In the genomic region with DNA sequence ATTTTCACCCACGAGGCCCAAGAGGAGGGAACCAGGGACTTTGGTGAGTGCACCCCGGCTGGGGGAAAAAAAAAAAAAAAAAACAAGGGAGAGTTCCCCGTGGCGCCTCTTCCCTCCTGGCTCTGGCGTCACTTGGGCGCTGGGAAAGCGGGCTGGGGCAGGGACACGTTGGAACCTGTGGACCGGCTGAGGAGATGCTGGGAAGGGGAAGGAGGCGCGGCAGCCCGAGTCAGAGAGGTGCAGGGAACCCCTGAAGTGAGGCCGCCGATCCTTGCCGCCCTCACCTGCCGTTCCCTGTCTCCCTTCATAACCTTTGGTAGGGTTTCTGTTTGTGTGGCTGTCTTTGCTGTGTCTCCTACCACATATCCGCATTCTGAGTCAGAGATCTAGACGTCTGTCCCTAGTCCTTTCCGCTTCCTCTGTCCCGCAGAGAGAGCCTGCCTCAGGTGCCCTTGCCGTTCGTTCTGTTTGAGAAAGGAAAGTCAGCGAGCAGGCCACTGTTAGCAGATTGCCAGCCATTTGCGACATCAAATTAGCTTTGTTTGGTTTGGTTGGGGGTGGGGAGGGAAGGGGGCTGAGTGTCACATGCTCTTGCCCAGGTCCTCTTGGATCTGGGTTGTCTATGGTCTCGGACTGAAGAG, we compare ENCODE assay signal across 8 mouse cellular contexts. TPM values are rescaled to one million over a fixed set of nuclear protein-coding genes. Genes with fewer than 3 reads are reported as not detected.
A peak's percentile ranks its signal among the peaks of the same experiment; 100 is the strongest.
DNase-seq lines count a peak whose midpoint lies in the region; ATAC-seq and TF ChIP-seq lines count a peak whose summit lies in the region.

A gene (minus strand): TSS at position 470 of the 641 bp plus-strand sequence.

- H3K4me3 ChIP-seq in embryonic facial prominence, embryonic 10.5 days, result peak within 1 kb of the TSS; percentile 56
- H3K4me3 ChIP-seq in intestine, postnatal 0 days (ENCODE audit: low read depth, low read length), result peak within 1 kb of the TSS; percentile 65
- H3K4me3 ChIP-seq in midbrain, embryonic 15.5 days, result peak within 1 kb of the TSS; percentile 43

- peaks cover 44% of the 10 kb centered on the region for H3K4me1 ChIP-seq in embryonic facial prominence, embryonic 10.5 days
- H3K4me1 ChIP-seq in intestine, postnatal 0 days (replicated peaks; ENCODE audit: control insufficient read depth, insufficient read depth, low read length), result peaks cover 4% of the 10 kb centered on the region; the same call in 1 of the 2 replicates
- H3K4me1 ChIP-seq in midbrain, embryonic 15.5 days, result peaks cover 22% of the 10 kb centered on the region

- no peak for TF ChIP-seq CTCF in intestine, postnatal 0 days (IDR thresholded peaks at IDR 0.05; ENCODE audit: low read depth)

- intact Hi-C loops in left cerebral cortex, postnatal 10 days (cut with DNase I), result no loop called here

- peak within 1 kb of the TSS; percentile 71 for H3K4me2 ChIP-seq in intestine, postnatal 0 days (replicated peaks; ENCODE audit: low read depth)
- peak within 1 kb of the TSS; percentile 87 for H3K4me2 ChIP-seq in midbrain, embryonic 15.5 days

- no peaks in the 10 kb centered on the region for H3K36me3 ChIP-seq in embryonic facial prominence, embryonic 10.5 days (replicated peaks)
- H3K36me3 ChIP-seq in intestine, postnatal 0 days (ENCODE audit: control insufficient read depth, insufficient read depth), result no peaks in the 10 kb centered on the region
- H3K36me3 ChIP-seq in midbrain, embryonic 15.5 days (replicated peaks), result no peaks in the 10 kb centered on the region

- under 1% methylated on average over 25 of the region's 25 CpGs for WGBS in embryonic facial prominence, embryonic 10.5 days
- 5% methylated on average over 23 of the region's 25 CpGs for WGBS in intestine, postnatal 0 days
- 4% methylated on average over 25 of the region's 25 CpGs for WGBS in midbrain, embryonic 15.5 days

- peak within 1 kb of the TSS; percentile 74 for H3K9ac ChIP-seq in intestine, postnatal 0 days (ENCODE audit: low read depth, low read length)
- peak within 1 kb of the TSS; percentile 30 for H3K9ac ChIP-seq in midbrain, embryonic 15.5 days

- H3K27ac ChIP-seq in embryonic facial prominence, embryonic 10.5 days (replicated peaks), result peak within 1 kb of the TSS; percentile 71
- H3K27ac ChIP-seq in intestine, postnatal 0 days (ENCODE audit: low read depth, low read length), result peak within 1 kb of the TSS; percentile 88
- no peak within 1 kb of the TSS for H3K27ac ChIP-seq in midbrain, embryonic 15.5 days

- H3K9me3 ChIP-seq in embryonic facial prominence, embryonic 10.5 days, result no peaks in the 10 kb centered on the region
- H3K9me3 ChIP-seq in intestine, postnatal 0 days (ENCODE audit: control insufficient read depth), result no peaks in the 10 kb centered on the region
- no peaks in the 10 kb centered on the region for H3K9me3 ChIP-seq in midbrain, embryonic 15.5 days

- ATAC-seq in intestine, postnatal 0 days, result no peak
- no peak for ATAC-seq in midbrain, embryonic 15.5 days (replicated peaks)

- peak; percentile 27 to 47 for DNase-seq in kidney, postnatal 4 days
- DNase-seq in kidney, adult 9 months, result no peak
- peak; percentile 47 for DNase-seq in embryonic facial prominence, embryonic 10.5 days (ENCODE audit: low spot score)
- DNase-seq in embryo, embryonic 10.5 days (ENCODE audit: low spot score), result no peak
- DNase-seq in testis, postnatal 10 days (ENCODE audit: low spot score), result no peak
- no peak for DNase-seq in left cerebral cortex, postnatal 10 days (ENCODE audit: extremely low spot score in 1 of 2, low spot score in 2 of 2)

- peaks cover 71% of the 10 kb centered on the region for H3K27me3 ChIP-seq in embryonic facial prominence, embryonic 10.5 days (replicated peaks; ENCODE audit: low read depth, poor library complexity, severe bottlenecking)
- H3K27me3 ChIP-seq in intestine, postnatal 0 days (replicated peaks; ENCODE audit: control insufficient read depth, insufficient read depth, low read length), result no peaks in the 10 kb centered on the region
- peaks cover 32% of the 10 kb centered on the region for H3K27me3 ChIP-seq in midbrain, embryonic 15.5 days (replicated peaks)

RNA-seq across cellular contexts. Expression of the gene that starts here (rescaled TPM):
- polyA plus RNA-seq in embryonic facial prominence, embryonic 10.5 days (2016; fragmentation: Nextera tagmentation; extraction: Ambion mirVana), result 0.25 TPM in 1 of 2 replicates, not detected in the other
- polyA plus RNA-seq in intestine, postnatal 0 days (2015; fragmentation: Nextera tagmentation; extraction: Ambion mirVana), result 0.35 and 0.77 TPM in 2 replicates
- polyA plus RNA-seq in midbrain, embryonic 15.5 days (2015; fragmentation: Nextera tagmentation; extraction: Ambion mirVana), result 0.44 and 0.77 TPM in 2 replicates
- not detected for total RNA-seq in left cerebral cortex, postnatal 10 days (2021)

Comparison
In these comparisons a context has a peak if more than half of its experiments do, and no peak if none do; other contexts are left out.
1. DNase-seq: peak in kidney, postnatal 4 days (2 of 2); none in kidney, adult 9 months (single experiment), embryo, embryonic 10.5 days (single experiment), testis, postnatal 10 days (single experiment) and left cerebral cortex, postnatal 10 days (0 of 2).
2. Peak in DNase-seq, H3K4me3 ChIP-seq and H3K27ac ChIP-seq in embryonic facial prominence, embryonic 10.5 days; RNA of the gene not detected or under 1 TPM.
3. Peak in every context shown above with its lines, with median percentiles within 50 percentile points of each other: H3K4me3 ChIP-seq.